Mouse (Mus musculus): ENCODE data around the gene Rnf113a1. TPM values are rescaled to one million over a fixed set of nuclear protein-coding genes. Genes with fewer than 3 reads are reported as not detected.
"Not testable (repeated sequence)": the region's sequence is repeated elsewhere in the genome, so short reads cannot be mapped to it uniquely, and the experiment has no call there.

Gene Rnf113a1
- polyA plus RNA-seq (2012; rRNA removed) (7.0 and 7.7 TPM in 2 replicates), polyA plus RNA-seq (2014; fragmentation: Nextera tagmentation; extraction: Ambion mirVana) (10.2 and 13.8 TPM in 2 replicates)

- 29% methylated on average over 59 of the region's 63 CpGs for WGBS
- Histone ChIP-seq H3K9ac (ENCODE audit: low read depth, low read length, severe bottlenecking) (peak within 1 kb of the TSS; percentile 58), H3K27ac (replicated peaks; ENCODE audit: low read depth, low read length) (no peak within 1 kb of the TSS; the same call in 1 of the 2 replicates), H3K36me3 (ENCODE audit: control insufficient read depth, insufficient read depth, low read length) (no peaks in the 10 kb centered on the region; the same call in 1 of the 2 replicates), H3K9me3 (ENCODE audit: control insufficient read depth, low read length) (no peaks in the 10 kb centered on the region), H3K4me2 (replicated peaks; ENCODE audit: low read depth, low read length, severe bottlenecking) (peak within 1 kb of the TSS; percentile 51), H3K27me3 (ENCODE audit: control insufficient read depth, insufficient read depth, low read length) (no peaks in the 10 kb centered on the region), H3K4me1 (ENCODE audit: control insufficient read depth, insufficient read depth, low read length) (no peaks in the 10 kb centered on the region), H3K4me3 (replicated peaks; ENCODE audit: low read length) (peak within 1 kb of the TSS; percentile 50)
- DNase-seq (ENCODE audit: low spot score) (peak; percentile 71), ATAC-seq (ENCODE audit: low FRiP score, low read depth) (peak; percentile 90)
- no peak for TF ChIP-seq POLR2A (IDR thresholded peaks at IDR 0.05; ENCODE audit: borderline replicate concordance, extremely low read depth, insufficient read depth, insufficient read length)
Observed at GRCm38 (mm10) chrX:37191105-37191743, at the start of gene Rnf113a1, which contains the start of gene Ndufa1. Gene Rnf113a1, plus strand, starts transcription at chrX:37191245. Gene Ndufa1, minus strand, starts transcription at chrX:37191163.

- no peaks in the 10 kb centered on the region for H3K4me1 ChIP-seq (ENCODE audit: control insufficient read depth, insufficient read depth, low read length)
- no peak overlapping the region for H3K4me3 ChIP-seq (replicated peaks; ENCODE audit: low read length)
- peaks cover 9% of the 10 kb centered on the region; the same call in 1 of the 2 replicates for H3K36me3 ChIP-seq (ENCODE audit: control insufficient read depth, insufficient read depth, low read length)
- H3K9ac ChIP-seq (ENCODE audit: low read depth, low read length, severe bottlenecking): no peak overlapping the region
- ATAC-seq (ENCODE audit: low FRiP score, low read depth) (no peak), DNase-seq (ENCODE audit: low spot score) (no peak)
- H3K27me3 ChIP-seq (ENCODE audit: control insufficient read depth, insufficient read depth, low read length): no peaks in the 10 kb centered on the region
- H3K27ac ChIP-seq (replicated peaks; ENCODE audit: low read depth, low read length): no peak overlapping the region
- TF ChIP-seq POLR2A (IDR thresholded peaks at IDR 0.05; ENCODE audit: borderline replicate concordance, extremely low read depth, insufficient read depth, insufficient read length): no peak
- no peaks in the 10 kb centered on the region for H3K9me3 ChIP-seq (ENCODE audit: control insufficient read depth, low read length)
- WGBS: 88% methylated on average over 3 of the region's 3 CpGs
- no peak overlapping the region for H3K4me2 ChIP-seq (replicated peaks; ENCODE audit: low read depth, low read length, severe bottlenecking)
Observed at GRCm38 (mm10) chrX:37141732-37142131, 49.3 kb upstream of the Rnf113a1 start.

GRCm38 (mm10) chrX:37144498-37144897, 46.5 kb upstream of the Rnf113a1 start:
- H3K36me3 ChIP-seq (ENCODE audit: control insufficient read depth, insufficient read depth, low read length); H3K9me3 ChIP-seq (ENCODE audit: control insufficient read depth, low read length); H3K4me3 ChIP-seq (replicated peaks; ENCODE audit: low read length); H3K4me1 ChIP-seq (ENCODE audit: control insufficient read depth, insufficient read depth, low read length); ATAC-seq (ENCODE audit: low FRiP score, low read depth); H3K4me2 ChIP-seq (replicated peaks; ENCODE audit: low read depth, low read length, severe bottlenecking); DNase-seq (ENCODE audit: low spot score); H3K9ac ChIP-seq (ENCODE audit: low read depth, low read length, severe bottlenecking); H3K27me3 ChIP-seq (ENCODE audit: control insufficient read depth, insufficient read depth, low read length); H3K27ac ChIP-seq (replicated peaks; ENCODE audit: low read depth, low read length): not testable (repeated sequence)
- 83% methylated on average over 1 of the region's 4 CpGs for whole genome bisulfite sequencing

GRCm38 (mm10) chrX:37144954-37145353, 46.1 kb upstream of the Rnf113a1 start:
- ATAC-seq (ENCODE audit: low FRiP score, low read depth): no peak
- no peaks in the 10 kb centered on the region for H3K9me3 ChIP-seq (ENCODE audit: control insufficient read depth, low read length)

GRCm38 (mm10) chrX:37157839-37158238, 33.2 kb upstream of the Rnf113a1 start:
- TF ChIP-seq POLR2A (IDR thresholded peaks at IDR 0.05; ENCODE audit: borderline replicate concordance, extremely low read depth, insufficient read depth, insufficient read length): no peak
- Histone ChIP-seq H3K27ac (replicated peaks; ENCODE audit: low read depth, low read length) (no peak overlapping the region), H3K36me3 (ENCODE audit: control insufficient read depth, insufficient read depth, low read length) (no peaks in the 10 kb centered on the region), H3K4me1 (ENCODE audit: control insufficient read depth, insufficient read depth, low read length) (no peaks in the 10 kb centered on the region), H3K9me3 (ENCODE audit: control insufficient read depth, low read length) (no peaks in the 10 kb centered on the region), H3K4me3 (replicated peaks; ENCODE audit: low read length) (no peak overlapping the region), H3K9ac (ENCODE audit: low read depth, low read length, severe bottlenecking) (no peak overlapping the region), H3K4me2 (replicated peaks; ENCODE audit: low read depth, low read length, severe bottlenecking) (no peak overlapping the region), H3K27me3 (ENCODE audit: control insufficient read depth, insufficient read depth, low read length) (no peaks in the 10 kb centered on the region)
- WGBS: 59% methylated on average over 4 of the region's 4 CpGs
- DNase-seq (ENCODE audit: low spot score) (no peak), ATAC-seq (ENCODE audit: low FRiP score, low read depth) (no peak)

More at GRCm38 (mm10) chrX:37144954-37145353, 46.1 kb upstream of the Rnf113a1 start:
- no peak for DNase-seq (ENCODE audit: low spot score)
- TF ChIP-seq POLR2A (IDR thresholded peaks at IDR 0.05; ENCODE audit: borderline replicate concordance, extremely low read depth, insufficient read depth, insufficient read length): no peak
- H3K27me3 ChIP-seq (ENCODE audit: control insufficient read depth, insufficient read depth, low read length): no peaks in the 10 kb centered on the region
- H3K36me3 ChIP-seq (ENCODE audit: control insufficient read depth, insufficient read depth, low read length): peaks cover 3% of the 10 kb centered on the region
- H3K4me1 ChIP-seq (ENCODE audit: control insufficient read depth, insufficient read depth, low read length): no peaks in the 10 kb centered on the region
- H3K9ac ChIP-seq (ENCODE audit: low read depth, low read length, severe bottlenecking): no peak overlapping the region
- no peak overlapping the region for H3K27ac ChIP-seq (replicated peaks; ENCODE audit: low read depth, low read length)
- WGBS: 97% methylated on average over 2 of the region's 2 CpGs
- H3K4me3 ChIP-seq (replicated peaks; ENCODE audit: low read length): no peak overlapping the region
- no peak overlapping the region for H3K4me2 ChIP-seq (replicated peaks; ENCODE audit: low read depth, low read length, severe bottlenecking)
